In the genomic region with DNA sequence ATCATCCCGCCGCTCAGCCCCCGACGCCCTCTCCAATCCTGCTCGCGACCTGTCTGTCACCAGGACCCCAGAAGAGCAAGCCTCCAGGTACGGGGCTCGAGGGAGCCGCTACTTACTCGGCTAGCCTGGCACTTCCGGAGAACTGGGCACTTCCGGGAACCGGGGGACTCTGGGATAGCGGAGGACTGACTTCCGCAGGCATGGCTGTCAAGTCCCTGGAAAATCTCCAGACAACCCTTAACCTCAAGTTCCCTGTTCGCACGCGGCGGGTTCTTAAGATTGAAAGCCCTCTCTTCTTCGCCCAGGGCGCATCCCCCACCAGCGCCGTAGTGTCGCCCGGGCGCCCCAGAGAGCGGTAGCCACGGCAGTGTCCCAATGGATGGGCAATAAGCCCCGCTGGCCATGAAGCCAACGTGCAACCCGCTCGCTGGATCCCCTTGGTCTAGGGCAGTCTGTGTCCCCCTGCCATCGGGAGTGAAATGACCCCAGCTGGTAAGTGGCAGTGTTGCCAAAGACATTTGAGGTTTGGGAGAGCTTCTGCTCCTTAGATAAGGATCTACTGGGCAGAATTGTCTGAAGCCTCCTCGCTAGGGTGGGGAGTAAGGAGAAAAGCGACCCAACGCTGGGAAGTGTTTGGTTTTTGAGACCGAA, we compare ENCODE assay signal across 8 mouse cellular contexts. TPM values are rescaled to one million over a fixed set of nuclear protein-coding genes. Genes with fewer than 3 reads are reported as not detected.
DNase-seq lines count a peak whose midpoint lies in the region; ATAC-seq lines count a peak whose summit lies in the region.

A gene (minus strand): TSS at position 153 of the 651 bp plus-strand sequence.
A gene (plus strand): TSS at position 177 of the 651 bp plus-strand sequence.

- H3K4me1 ChIP-seq in embryonic facial prominence, embryonic 10.5 days = peaks cover 15% of the 10 kb centered on the region
- peaks cover 9% of the 10 kb centered on the region for H3K4me1 ChIP-seq in midbrain, embryonic 11.5 days (ENCODE audit: control insufficient read depth, insufficient read depth, low read length)

- no peaks in the 10 kb centered on the region for H3K27me3 ChIP-seq in embryonic facial prominence, embryonic 10.5 days (replicated peaks; ENCODE audit: low read depth, poor library complexity, severe bottlenecking)
- H3K27me3 ChIP-seq in midbrain, embryonic 11.5 days (ENCODE audit: control insufficient read depth, insufficient read depth, low read length) = no peaks in the 10 kb centered on the region

- intact Hi-C loops in left cerebral cortex, postnatal 4 days (cut with DNase I) = no loop called here

- H3K4me3 ChIP-seq in embryonic facial prominence, embryonic 10.5 days = peak within 1 kb of the TSS; percentile 86
- H3K4me3 ChIP-seq in midbrain, embryonic 11.5 days (ENCODE audit: low read depth, low read length) = peak within 1 kb of the TSS; percentile 86

- under 1% methylated on average over 37 of the region's 37 CpGs for WGBS in embryonic facial prominence, embryonic 10.5 days
- WGBS in midbrain, embryonic 11.5 days = under 1% methylated on average over 37 of the region's 37 CpGs

- ATAC-seq in granulocyte monocyte progenitor cell, adult 5-6 weeks (replicated peaks; ENCODE audit: poor library complexity, severe bottlenecking) = peak; percentile 87
- peak; percentile 86 for ATAC-seq in midbrain, embryonic 11.5 days (ENCODE audit: low FRiP score)

- H3K27ac ChIP-seq in embryonic facial prominence, embryonic 10.5 days (replicated peaks) = peak within 1 kb of the TSS; percentile 83
- no peak within 1 kb of the TSS for H3K27ac ChIP-seq in midbrain, embryonic 11.5 days (ENCODE audit: low read depth, low read length)

- peak within 1 kb of the TSS; percentile 79 for H3K9ac ChIP-seq in midbrain, embryonic 11.5 days (ENCODE audit: low read length)

- peaks cover 7% of the 10 kb centered on the region; the same call in 1 of the 2 replicates for H3K36me3 ChIP-seq in embryonic facial prominence, embryonic 10.5 days (replicated peaks)
- no peaks in the 10 kb centered on the region for H3K36me3 ChIP-seq in midbrain, embryonic 11.5 days (ENCODE audit: control insufficient read depth, insufficient read depth, low read length)

- H3K4me2 ChIP-seq in midbrain, embryonic 11.5 days = peak within 1 kb of the TSS; percentile 93

- DNase-seq in adrenal gland, postnatal 14 days = peak; percentile 95
- peak; percentile 88 for DNase-seq in embryonic facial prominence, embryonic 10.5 days (ENCODE audit: low spot score)
- peak; percentile 92 for DNase-seq in kidney, adult 11 months
- peak; percentile 87 for DNase-seq in left cerebral cortex, postnatal 4 days
- DNase-seq in midbrain, embryonic 11.5 days (ENCODE audit: low spot score, missing footprints) = peak; percentile 98
- peak; percentile 79 for DNase-seq in right cerebral cortex, postnatal 4 days
- peak; percentile 91 for DNase-seq in yolk sac, embryonic 10.5 days (ENCODE audit: low spot score)

- no peaks in the 10 kb centered on the region for H3K9me3 ChIP-seq in embryonic facial prominence, embryonic 10.5 days
- H3K9me3 ChIP-seq in midbrain, embryonic 11.5 days (ENCODE audit: control insufficient read depth, low read length) = no peaks in the 10 kb centered on the region

RNA-seq across cellular contexts. Expression of the first gene that starts in this region (rescaled TPM):
- total RNA-seq in adrenal gland, postnatal 14 days (2021) = 39.5 and 41.1 TPM in 2 replicates
- 37.5 and 39.8 TPM in 2 replicates for polyA plus RNA-seq in embryonic facial prominence, embryonic 10.5 days (2016; fragmentation: Nextera tagmentation; extraction: Ambion mirVana)
- total RNA-seq in granulocyte monocyte progenitor cell, adult 5-6 weeks (2014; fragmentation: Nextera tagmentation) = 46.8 and 50.0 TPM in 2 replicates
- 38.4 and 58.6 TPM in 2 replicates for total RNA-seq in granulocyte monocyte progenitor cell, adult 5-6 weeks (2017)
- total RNA-seq in left cerebral cortex, postnatal 4 days (2021) = 10 to 100 TPM; 75.1 to 86.2 TPM
- polyA plus RNA-seq in midbrain, embryonic 11.5 days (2014; fragmentation: Nextera tagmentation; extraction: Ambion mirVana) = 44.2 and 47.4 TPM in 2 replicates

RNA-seq across cellular contexts. Expression of the second gene that starts in this region (rescaled TPM):
- 7.6 and 8.0 TPM in 2 replicates for total RNA-seq in adrenal gland, postnatal 14 days (2021)
- polyA plus RNA-seq in embryonic facial prominence, embryonic 10.5 days (2016; fragmentation: Nextera tagmentation; extraction: Ambion mirVana) = 35.0 and 35.1 TPM in 2 replicates
- 1.2 and 5.6 TPM in 2 replicates for total RNA-seq in granulocyte monocyte progenitor cell, adult 5-6 weeks (2014; fragmentation: Nextera tagmentation)
- 0.17 and 2.7 TPM in 2 replicates for total RNA-seq in granulocyte monocyte progenitor cell, adult 5-6 weeks (2017)
- 10 to 100 TPM; 22.9 to 25.9 TPM for total RNA-seq in left cerebral cortex, postnatal 4 days (2021)
- 30.9 and 32.7 TPM in 2 replicates for polyA plus RNA-seq in midbrain, embryonic 11.5 days (2014; fragmentation: Nextera tagmentation; extraction: Ambion mirVana)
